Mouse (Mus musculus): ENCODE measurements at regions not wholly inside any gene's neighbourhood (a gene's known extent, or its start where the extent isn't known, plus 50 kb on each side); places are given as distances from the start of the nearest gene placed in this dataset.
"Not testable (repeated sequence)": the region's sequence is repeated elsewhere in the genome, so short reads cannot be mapped to it uniquely, and the experiment has no call there.

- Histone ChIP-seq H3K27me3 (no peaks in the 10 kb centered on the region), H3K9me3 (no peaks in the 10 kb centered on the region), H3K36me3 (no peaks in the 10 kb centered on the region), H3K4me3 (replicated peaks) (no peak overlapping the region), H3K4me2 (replicated peaks) (no peak overlapping the region), H3K9ac (replicated peaks) (no peak overlapping the region), H3K4me1 (replicated peaks) (no peaks in the 10 kb centered on the region), H3K27ac (no peak overlapping the region)
- no peak for ATAC-seq
- 93% methylated on average over 2 of the region's 2 CpGs for WGBS
These were observed 1751.9 kb downstream of the Cntnap5b start for GRCm38 (mm10) chr1:101524447-101524846.

- H3K4me3 ChIP-seq (replicated peaks): no peak overlapping the region
- H3K9ac ChIP-seq (replicated peaks): no peak overlapping the region
- H3K9me3 ChIP-seq: no peaks in the 10 kb centered on the region
- ATAC-seq: no peak
- no peak overlapping the region for H3K27ac ChIP-seq
- H3K4me1 ChIP-seq (replicated peaks): no peaks in the 10 kb centered on the region
- H3K27me3 ChIP-seq: no peaks in the 10 kb centered on the region
- H3K4me2 ChIP-seq (replicated peaks): no peak overlapping the region
- 40% methylated on average over 3 of the region's 3 CpGs for WGBS
- H3K36me3 ChIP-seq: no peaks in the 10 kb centered on the region
These were observed 1757.4 kb downstream of the Cntnap5b start for GRCm38 (mm10) chr1:101530001-101530400.

GRCm38 (mm10) chr1:101572256-101572655, 1799.7 kb downstream of the Cntnap5b start:
- Histone ChIP-seq H3K36me3 (no peaks in the 10 kb centered on the region), H3K4me1 (replicated peaks) (no peaks in the 10 kb centered on the region), H3K27ac (no peak overlapping the region), H3K27me3 (no peaks in the 10 kb centered on the region), H3K4me2 (replicated peaks) (no peak overlapping the region), H3K9me3 (no peaks in the 10 kb centered on the region), H3K4me3 (replicated peaks) (no peak overlapping the region), H3K9ac (replicated peaks) (no peak overlapping the region)
- WGBS: 88% methylated on average over 1 of the region's 1 CpGs
- no peak for ATAC-seq

- Histone ChIP-seq H3K27me3 (no peaks in the 10 kb centered on the region), H3K4me1 (replicated peaks) (peaks cover 6% of the 10 kb centered on the region; the same call in 1 of the 2 replicates), H3K9ac (replicated peaks) (no peak overlapping the region), H3K4me2 (replicated peaks) (no peak overlapping the region), H3K36me3 (no peaks in the 10 kb centered on the region), H3K4me3 (replicated peaks) (no peak overlapping the region), H3K9me3 (no peaks in the 10 kb centered on the region), H3K27ac (peak overlapping the region; percentile 39; the same call in 1 of the 2 replicates)
- WGBS: 27% methylated on average over 2 of the region's 2 CpGs
- ATAC-seq: 0 out of 2 replicates have a peak, but pooled peaks have one; percentile 48
These were observed 1812.9 kb downstream of the Cntnap5b start for GRCm38 (mm10) chr1:101585325-101586028.

- no peak overlapping the region for H3K4me3 ChIP-seq (replicated peaks)
- ATAC-seq: no peak
- no peak overlapping the region for H3K27ac ChIP-seq
- no peak overlapping the region for H3K4me2 ChIP-seq (replicated peaks)
- H3K4me1 ChIP-seq (replicated peaks): no peaks in the 10 kb centered on the region
- 10% methylated on average over 1 of the region's 1 CpGs for WGBS
- no peak overlapping the region for H3K9ac ChIP-seq (replicated peaks)
- no peaks in the 10 kb centered on the region for H3K9me3 ChIP-seq
- H3K36me3 ChIP-seq: no peaks in the 10 kb centered on the region
- no peaks in the 10 kb centered on the region for H3K27me3 ChIP-seq
These were observed 1855.9 kb downstream of the Cntnap5b start for GRCm38 (mm10) chr1:101628461-101628860.

- Histone ChIP-seq H3K4me1 (replicated peaks) (no peaks in the 10 kb centered on the region), H3K27ac (no peak overlapping the region), H3K9me3 (no peaks in the 10 kb centered on the region), H3K4me2 (replicated peaks) (no peak overlapping the region), H3K4me3 (replicated peaks) (no peak overlapping the region), H3K9ac (replicated peaks) (no peak overlapping the region), H3K36me3 (no peaks in the 10 kb centered on the region), H3K27me3 (no peaks in the 10 kb centered on the region)
- WGBS: 65% methylated on average over 2 of the region's 2 CpGs
- ATAC-seq: no peak
These were observed 1856.4 kb downstream of the Cntnap5b start for GRCm38 (mm10) chr1:101629006-101629405.

GRCm38 (mm10) chr1:101664287-101664686, 1891.7 kb downstream of the Cntnap5b start:
- ATAC-seq; H3K9me3 ChIP-seq; H3K4me3 ChIP-seq (replicated peaks); H3K36me3 ChIP-seq; H3K4me1 ChIP-seq (replicated peaks); H3K4me2 ChIP-seq (replicated peaks); H3K27me3 ChIP-seq; H3K9ac ChIP-seq (replicated peaks); H3K27ac ChIP-seq: not testable (repeated sequence)
- 89% methylated on average over 2 of the region's 2 CpGs for WGBS

GRCm38 (mm10) chr1:101683772-101684434, 1911.3 kb downstream of the Cntnap5b start:
- Histone ChIP-seq H3K4me1 (replicated peaks) (no peaks in the 10 kb centered on the region), H3K4me3 (replicated peaks) (no peak overlapping the region), H3K27ac (no peak overlapping the region), H3K9me3 (no peaks in the 10 kb centered on the region), H3K27me3 (no peaks in the 10 kb centered on the region), H3K36me3 (no peaks in the 10 kb centered on the region), H3K9ac (replicated peaks) (no peak overlapping the region), H3K4me2 (replicated peaks) (no peak overlapping the region)
- ATAC-seq: no peak
- WGBS: 66% methylated on average over 5 of the region's 5 CpGs

GRCm38 (mm10) chr1:101684983-101685382, 1912.4 kb downstream of the Cntnap5b start:
- H3K36me3 ChIP-seq: no peaks in the 10 kb centered on the region
- H3K27me3 ChIP-seq: no peaks in the 10 kb centered on the region
- no peak overlapping the region for H3K27ac ChIP-seq
- H3K9me3 ChIP-seq: no peaks in the 10 kb centered on the region
- H3K4me1 ChIP-seq (replicated peaks): no peaks in the 10 kb centered on the region
- H3K9ac ChIP-seq (replicated peaks): no peak overlapping the region
- no peak for ATAC-seq
- H3K4me3 ChIP-seq (replicated peaks): no peak overlapping the region
- no peak overlapping the region for H3K4me2 ChIP-seq (replicated peaks)
